Mouse (Mus musculus) stomach, embryonic 15.5 days (tissue): Measurements from ENCODE around the gene Pard3b. TPM values are rescaled to one million over a fixed set of nuclear protein-coding genes. Genes with fewer than 3 reads are reported as not detected.

ENCODE experiments used
- ATAC-seq: fragments of 200-750 bp; cut with Nextera tagmentation; 2 replicates; pipeline ENCODE4 v1.8.0; 2017; ENCODE audit warnings: low read depth, moderate number of reproducible peaks, moderate TSS enrichment; ENCODE audit not compliant: insufficient read depth, low FRiP score
- H3K27ac ChIP-seq: fragments of 300-500 bp; sonication (generic); 2 replicates; pipeline ENCODE4 v1.5.1; 2015; ENCODE audit warnings: mild to moderate bottlenecking, inconsistent platforms
- H3K27me3 ChIP-seq: fragments of 300-500 bp; sonication (generic); replicated peaks from 2 replicates; pipeline ENCODE4 v1.6.1; 2015; ENCODE audit warnings: inconsistent platforms
- H3K36me3 ChIP-seq: fragments of 300-500 bp; sonication (generic); 2 replicates; pipeline ENCODE4 v1.6.1; 2015; ENCODE audit warnings: inconsistent platforms
- H3K4me1 ChIP-seq: fragments of 300-500 bp; sonication (generic); 2 replicates; pipeline ENCODE4 v1.6.1; 2015; ENCODE audit warnings: inconsistent platforms
- H3K4me2 ChIP-seq: fragments of 300-500 bp; sonication (generic); 2 replicates; pipeline ENCODE4 v1.6.1; 2015; ENCODE audit warnings: mild to moderate bottlenecking, inconsistent platforms
- H3K4me3 ChIP-seq: fragments of 300-500 bp; sonication (generic); replicated peaks from 2 replicates; pipeline ENCODE4 v1.5.1; 2015; ENCODE audit warnings: inconsistent platforms
- H3K9ac ChIP-seq: fragments of 300-500 bp; sonication (generic); 2 replicates; pipeline ENCODE4 v1.6.1; 2015; ENCODE audit warnings: inconsistent platforms
- H3K9me3 ChIP-seq: fragments of 300-500 bp; sonication (generic); 2 replicates; pipeline ENCODE4 v1.6.1; 2016; ENCODE audit warnings: inconsistent platforms
- WGBS: fragments of 180-500 bp; shearing (Covaris S2); methylation state at CpG from one replicate; pipeline ENCODE4 v1.1.7; 2015; 5-methylcytosine and 5-hydroxymethylcytosine counted together
- polyA plus RNA-seq: library from polyadenylated mRNA; unstranded; fragments of >200 nt; fragmentation: Nextera tagmentation; extraction: Ambion mirVana; gene quantifications from 2 replicates; pipeline ENCODE4 v1.2.1, GENCODE M21; 2015

Pard3b gene
- polyA plus RNA-seq, 1 experiment from 2014 or later: 28.9 TPM

DNA sequence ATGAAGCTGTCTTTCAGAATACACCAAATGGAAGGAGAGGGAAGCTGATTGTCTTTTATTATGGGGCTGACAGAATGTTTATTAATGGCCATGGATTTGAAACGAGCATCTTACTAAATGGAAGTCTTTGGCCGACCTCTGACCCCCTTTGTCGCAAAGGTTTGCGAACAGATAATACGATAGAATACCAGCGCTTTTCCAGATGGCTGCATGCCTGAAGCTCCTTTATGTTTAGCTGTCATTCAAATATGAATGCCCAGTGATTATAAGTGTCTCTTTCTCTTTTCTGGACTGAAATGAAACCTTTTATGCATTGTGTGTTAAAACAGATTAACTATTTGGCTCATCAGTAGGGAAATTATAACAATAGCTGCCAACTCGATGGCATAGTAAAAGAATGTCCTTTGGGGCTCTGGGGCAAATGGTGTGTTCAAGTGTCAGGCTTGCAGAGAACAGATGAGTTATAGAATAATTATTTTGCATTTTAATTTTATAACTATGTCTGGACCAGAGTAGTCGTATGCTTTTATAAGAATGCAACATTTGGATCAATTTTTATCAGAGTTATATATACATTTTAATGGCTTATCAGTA, 46.7 kb downstream of the Pard3b start:
- no peaks in the 10 kb centered on the region for H3K4me1 ChIP-seq
- no peak overlapping the region for H3K9ac ChIP-seq
- ATAC-seq: no peak
- H3K9me3 ChIP-seq: no peaks in the 10 kb centered on the region
- H3K4me3 ChIP-seq: no peak overlapping the region
- H3K27me3 ChIP-seq: no peaks in the 10 kb centered on the region
- 38% methylated on average over 8 of the region's 8 CpGs for WGBS
- no peaks in the 10 kb centered on the region for H3K36me3 ChIP-seq
- no peak overlapping the region for H3K27ac ChIP-seq
- no peak overlapping the region for H3K4me2 ChIP-seq

DNA sequence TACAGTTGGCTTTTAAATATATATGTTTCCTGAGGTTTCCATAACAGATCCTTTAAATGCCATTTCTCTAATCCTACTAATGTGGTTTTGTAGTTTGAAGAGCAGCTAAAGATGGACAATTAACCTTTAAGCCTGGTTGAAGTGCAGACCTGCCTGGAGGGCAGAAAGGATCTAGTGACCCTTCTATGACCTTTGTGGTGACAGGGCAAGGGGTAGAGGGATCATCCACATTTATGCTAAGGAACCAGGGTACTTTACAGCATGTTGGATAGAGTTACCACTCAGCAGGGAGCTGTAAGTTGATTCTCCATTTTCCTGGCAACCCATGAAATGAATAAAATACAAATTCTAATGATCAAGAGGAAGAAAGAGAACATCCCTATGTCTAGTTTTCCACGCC, 47.3 kb downstream of the Pard3b start:
- Histone ChIP-seq H3K27ac (no peak overlapping the region), H3K4me3 (no peak overlapping the region), H3K4me2 (no peak overlapping the region), H3K4me1 (no peaks in the 10 kb centered on the region), H3K9ac (no peak overlapping the region), H3K27me3 (no peaks in the 10 kb centered on the region), H3K36me3 (no peaks in the 10 kb centered on the region), H3K9me3 (no peaks in the 10 kb centered on the region)
- 82% methylated on average over 1 of the region's 1 CpGs for WGBS
- no peak for ATAC-seq

DNA sequence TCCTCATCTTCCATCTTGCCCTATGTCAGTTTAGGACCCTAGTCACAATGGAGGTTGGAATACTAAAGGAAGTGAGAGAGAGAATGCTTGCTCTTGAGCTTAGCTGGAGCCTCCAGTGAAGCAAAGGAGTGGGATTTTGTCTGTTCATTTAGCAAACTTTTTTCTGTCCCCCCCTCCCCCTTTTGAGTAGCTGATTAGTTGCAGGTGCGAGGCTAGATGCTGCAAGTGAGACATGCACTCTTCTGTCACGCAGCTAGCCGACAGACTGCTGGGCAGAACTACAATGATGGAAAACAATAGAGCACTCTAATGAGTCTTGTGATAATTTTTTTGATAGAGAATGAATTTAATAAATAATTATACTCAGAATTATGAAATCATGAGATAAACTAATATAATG, 49.7 kb downstream of the Pard3b start:
- ATAC-seq: no peak
- no peak overlapping the region for H3K4me2 ChIP-seq

DNA sequence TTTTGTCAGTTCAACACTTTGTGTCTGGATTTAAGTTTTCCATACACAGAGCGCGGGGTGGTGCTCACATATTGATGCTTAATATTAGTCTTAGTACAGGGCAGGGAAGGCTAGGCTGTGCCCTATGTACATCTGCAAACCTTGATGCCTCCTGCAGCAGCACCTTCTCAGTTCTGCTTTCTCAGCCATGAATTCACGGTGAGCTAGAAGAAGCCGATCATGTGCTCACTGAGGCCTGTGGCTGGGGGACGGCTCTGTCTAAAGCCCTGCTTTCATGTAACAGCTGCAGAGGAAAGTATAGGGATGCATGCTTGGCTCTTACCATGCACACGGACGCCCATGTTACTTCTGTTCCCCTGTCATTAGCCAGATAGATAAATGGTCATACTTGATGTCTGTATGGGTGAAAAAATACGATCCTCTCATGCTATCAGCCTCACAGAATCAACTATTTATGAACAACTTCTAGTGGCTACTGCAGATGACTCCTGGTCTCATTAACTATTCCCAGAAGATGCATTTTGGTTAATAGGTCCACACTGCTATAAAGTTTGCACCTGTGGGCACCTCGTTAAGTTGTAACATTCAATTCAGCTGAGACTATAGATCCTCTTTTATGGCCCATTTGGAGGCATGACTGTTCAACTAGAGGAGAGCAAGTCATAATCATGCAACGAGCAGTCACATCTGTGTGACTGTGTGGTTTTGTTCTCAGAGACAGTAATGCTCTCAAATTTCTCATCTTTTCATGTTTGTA, 60.0 kb downstream of the Pard3b start:
- 84% methylated on average over 10 of the region's 10 CpGs for WGBS

More for the DNA sequence above, 49.7 kb downstream of the Pard3b start:
- no peaks in the 10 kb centered on the region for H3K9me3 ChIP-seq
- H3K36me3 ChIP-seq: no peaks in the 10 kb centered on the region
- no peak overlapping the region for H3K27ac ChIP-seq
- 84% methylated on average over 3 of the region's 3 CpGs for WGBS
- H3K27me3 ChIP-seq: no peaks in the 10 kb centered on the region
- H3K4me3 ChIP-seq: no peak overlapping the region
- H3K4me1 ChIP-seq: no peaks in the 10 kb centered on the region
- no peak overlapping the region for H3K9ac ChIP-seq

DNA sequence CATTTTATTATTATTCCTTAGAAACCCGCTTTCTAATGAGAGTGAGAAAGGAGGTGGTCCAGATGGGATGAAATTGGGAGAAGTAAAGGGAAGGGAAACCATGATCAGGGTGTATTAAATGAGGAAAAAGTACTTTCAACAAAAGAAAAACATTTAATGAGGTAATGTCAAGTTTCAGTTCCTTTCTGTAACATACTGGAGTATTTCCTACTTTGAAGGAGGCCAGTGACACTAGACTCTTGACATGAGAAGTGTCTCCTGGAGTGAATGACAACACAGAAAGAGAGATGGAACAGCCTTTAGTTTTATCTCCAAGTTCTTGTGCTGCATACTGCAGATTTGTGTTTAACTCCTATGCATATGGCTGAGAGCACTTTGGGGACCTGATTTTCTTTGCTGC, 71.2 kb downstream of the Pard3b start:
- ATAC-seq: no peak
- Histone ChIP-seq H3K4me3 (no peak overlapping the region), H3K4me1 (no peaks in the 10 kb centered on the region), H3K36me3 (no peaks in the 10 kb centered on the region), H3K4me2 (no peak overlapping the region), H3K27me3 (no peaks in the 10 kb centered on the region), H3K9ac (no peak overlapping the region), H3K27ac (no peak overlapping the region), H3K9me3 (no peaks in the 10 kb centered on the region)
- WGBS: 80% methylated on average over 1 of the region's 1 CpGs

More for the DNA sequence above, 60.0 kb downstream of the Pard3b start:
- Histone ChIP-seq H3K4me3 (no peak overlapping the region), H3K9ac (no peak overlapping the region), H3K9me3 (no peaks in the 10 kb centered on the region), H3K27ac (no peak overlapping the region), H3K4me2 (no peak overlapping the region), H3K27me3 (no peaks in the 10 kb centered on the region), H3K4me1 (no peaks in the 10 kb centered on the region), H3K36me3 (no peaks in the 10 kb centered on the region)
- ATAC-seq: no peak

DNA sequence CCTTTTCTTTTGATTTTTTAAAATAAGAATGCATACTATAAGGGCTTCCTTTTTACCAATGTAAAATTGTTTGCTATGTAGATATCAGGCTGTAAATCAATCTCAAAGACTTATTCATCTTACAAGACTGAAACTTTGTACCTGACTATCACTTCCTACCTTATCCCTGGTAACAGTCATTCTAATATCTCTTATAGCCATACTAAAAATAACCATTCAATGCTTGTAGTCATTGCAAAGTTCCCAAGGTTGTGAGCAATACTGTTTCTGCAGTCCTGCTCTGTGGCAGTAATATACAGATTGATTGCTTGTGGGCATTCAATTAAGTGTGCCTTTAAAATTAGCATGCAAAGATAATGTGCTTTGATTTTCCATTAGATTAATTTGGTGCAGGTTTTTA, 72.9 kb downstream of the Pard3b start:
- H3K27ac ChIP-seq: no peak overlapping the region
- no peaks in the 10 kb centered on the region for H3K9me3 ChIP-seq
- no peaks in the 10 kb centered on the region for H3K4me1 ChIP-seq
- no peaks in the 10 kb centered on the region for H3K27me3 ChIP-seq
- ATAC-seq: no peak
- H3K9ac ChIP-seq: no peak overlapping the region
- no peaks in the 10 kb centered on the region for H3K36me3 ChIP-seq
- no peak overlapping the region for H3K4me3 ChIP-seq
- H3K4me2 ChIP-seq: no peak overlapping the region

DNA sequence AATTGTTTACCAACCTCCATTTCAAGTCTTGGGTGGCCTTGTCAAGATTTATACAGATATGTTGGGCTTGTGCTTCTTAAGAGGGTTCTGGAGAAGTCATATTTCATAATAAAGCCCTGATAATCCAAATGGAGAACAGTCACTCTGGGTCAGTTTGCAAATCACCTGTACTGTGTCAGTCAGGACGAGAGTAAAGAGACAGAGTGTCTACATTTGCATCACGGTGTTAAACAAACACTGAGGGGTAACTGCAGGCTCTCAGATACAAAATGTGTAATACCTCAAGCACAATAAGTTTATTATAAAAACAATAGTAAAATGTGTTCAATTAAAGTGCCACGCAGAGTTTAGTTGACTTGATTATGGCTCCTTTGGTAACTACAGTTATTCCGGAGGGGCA, 91.0 kb downstream of the Pard3b start:
- no peak overlapping the region for H3K9ac ChIP-seq
- no peak overlapping the region for H3K27ac ChIP-seq
- ATAC-seq: no peak
- no peak overlapping the region for H3K4me2 ChIP-seq
- H3K9me3 ChIP-seq: no peaks in the 10 kb centered on the region
- H3K36me3 ChIP-seq: no peaks in the 10 kb centered on the region
- 44% methylated on average over 4 of the region's 4 CpGs for WGBS
- no peaks in the 10 kb centered on the region for H3K27me3 ChIP-seq
- no peak overlapping the region for H3K4me3 ChIP-seq
- no peaks in the 10 kb centered on the region for H3K4me1 ChIP-seq

DNA sequence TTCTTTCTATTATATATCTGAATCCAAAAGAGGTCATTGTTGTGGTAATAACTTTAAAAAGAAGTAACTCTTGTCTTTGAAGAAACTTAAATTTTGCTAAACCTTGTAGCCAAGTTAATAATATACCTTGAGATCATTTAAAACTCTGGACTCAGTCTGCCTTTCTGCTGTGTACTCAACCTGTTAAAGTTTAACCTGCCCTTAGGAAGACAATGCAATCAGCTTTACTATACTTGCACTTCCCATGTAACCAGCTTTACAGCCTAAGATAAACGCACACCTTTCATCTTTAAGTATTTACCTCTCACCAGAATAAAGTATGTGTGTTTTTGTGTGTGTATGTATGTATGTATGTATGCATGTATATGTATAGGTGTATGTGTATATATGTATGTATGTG, 97.9 kb downstream of the Pard3b start:
- no peaks in the 10 kb centered on the region for H3K9me3 ChIP-seq
- H3K4me3 ChIP-seq: no peak overlapping the region
- H3K4me1 ChIP-seq: no peaks in the 10 kb centered on the region
- WGBS: 71% methylated on average over 1 of the region's 1 CpGs
- no peak overlapping the region for H3K4me2 ChIP-seq
- no peaks in the 10 kb centered on the region for H3K27me3 ChIP-seq
- no peak for ATAC-seq
- H3K27ac ChIP-seq: no peak overlapping the region
- no peaks in the 10 kb centered on the region for H3K36me3 ChIP-seq
- H3K9ac ChIP-seq: no peak overlapping the region

DNA sequence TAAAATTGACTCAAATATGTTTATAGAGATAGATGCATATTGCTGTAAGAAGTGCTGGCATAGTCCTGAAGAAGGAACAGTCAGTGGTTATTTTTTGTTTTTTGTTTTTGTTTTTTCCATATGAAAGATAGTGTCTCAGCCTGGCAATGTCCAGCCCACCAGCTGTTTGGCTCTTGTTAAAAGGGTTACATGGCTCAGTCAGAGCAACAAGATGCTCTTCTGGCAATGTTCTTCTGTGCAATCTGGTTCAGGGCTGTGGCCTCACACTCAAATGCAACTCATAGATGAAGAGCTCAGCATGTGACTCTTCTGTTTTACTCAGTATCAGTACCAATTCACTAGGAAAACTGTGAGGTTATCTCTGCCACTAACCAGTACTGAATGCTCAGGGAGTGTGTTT, 104.2 kb downstream of the Pard3b start:
- no peak for ATAC-seq
- Histone ChIP-seq H3K9ac (no peak overlapping the region), H3K27me3 (no peaks in the 10 kb centered on the region), H3K4me1 (no peaks in the 10 kb centered on the region), H3K4me2 (no peak overlapping the region), H3K9me3 (no peaks in the 10 kb centered on the region), H3K36me3 (no peaks in the 10 kb centered on the region), H3K27ac (no peak overlapping the region), H3K4me3 (no peak overlapping the region)

DNA sequence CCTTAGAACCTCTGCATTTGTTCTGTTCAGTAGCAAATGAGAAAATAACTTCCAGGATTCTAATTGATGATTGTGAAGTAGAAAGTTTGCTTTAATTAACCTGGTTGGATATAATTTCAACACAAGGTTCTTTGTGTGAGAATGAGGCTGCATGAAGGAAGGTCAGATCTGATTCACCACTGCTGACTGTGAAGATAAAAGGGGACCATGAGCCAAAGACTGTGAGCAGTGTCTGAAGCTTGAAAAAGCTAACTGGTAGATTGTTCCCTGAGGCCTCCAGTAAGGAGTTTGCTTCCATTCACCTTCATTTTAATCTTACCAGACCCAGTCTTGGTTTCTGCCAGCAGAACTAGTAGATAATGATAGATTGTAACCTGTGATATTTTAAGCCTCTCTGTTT, 108.9 kb downstream of the Pard3b start:
- Histone ChIP-seq H3K27me3 (no peaks in the 10 kb centered on the region), H3K4me1 (no peaks in the 10 kb centered on the region), H3K4me2 (no peak overlapping the region), H3K9me3 (no peaks in the 10 kb centered on the region), H3K36me3 (no peaks in the 10 kb centered on the region), H3K9ac (no peak overlapping the region), H3K4me3 (no peak overlapping the region), H3K27ac (no peak overlapping the region)
- no peak for ATAC-seq

DNA sequence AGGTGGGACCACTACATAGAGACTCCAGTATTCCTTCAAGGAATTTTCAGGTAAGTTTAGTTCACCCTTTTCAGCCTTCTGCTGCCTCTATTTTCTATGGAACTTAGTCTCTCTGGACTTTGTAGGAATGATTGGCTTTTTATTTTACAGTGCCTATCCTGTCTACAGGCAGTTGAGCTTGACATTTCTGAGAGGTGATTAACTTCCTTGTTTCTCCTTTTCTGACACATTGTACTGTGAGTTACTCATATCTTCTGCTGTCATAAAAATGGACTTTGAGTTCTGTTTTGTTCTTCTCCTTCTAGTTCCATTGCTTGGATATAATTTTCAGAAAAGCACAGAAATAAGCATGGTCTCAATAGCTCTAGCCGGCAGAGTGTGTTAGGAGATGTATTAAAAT, 112.4 kb downstream of the Pard3b start:
- Histone ChIP-seq H3K4me1 (no peaks in the 10 kb centered on the region), H3K27me3 (no peaks in the 10 kb centered on the region), H3K27ac (no peak overlapping the region), H3K9ac (no peak overlapping the region), H3K4me3 (no peak overlapping the region), H3K36me3 (no peaks in the 10 kb centered on the region), H3K4me2 (no peak overlapping the region), H3K9me3 (no peaks in the 10 kb centered on the region)
- ATAC-seq: no peak
- 79% methylated on average over 1 of the region's 1 CpGs for WGBS

DNA sequence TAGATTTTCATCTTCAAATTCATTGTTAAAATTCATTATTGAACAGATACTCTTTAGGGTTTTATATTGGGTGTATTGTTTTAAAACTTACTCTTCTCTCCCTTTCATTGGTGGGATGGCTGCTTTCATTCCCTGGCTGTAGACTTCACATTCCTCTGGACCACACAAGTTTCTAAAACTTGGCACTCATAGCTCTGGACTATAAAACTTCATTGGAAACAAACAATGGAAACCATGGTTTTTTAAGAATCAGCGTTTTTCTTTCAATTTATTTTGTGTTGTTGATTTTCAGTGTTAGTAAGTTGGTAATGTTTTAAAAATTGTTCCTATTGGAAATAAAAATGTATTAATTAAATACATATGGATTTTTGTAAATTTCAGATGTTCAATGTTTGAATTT, 118.1 kb downstream of the Pard3b start:
- no peak for ATAC-seq
- H3K4me3 ChIP-seq: no peak overlapping the region
- H3K27ac ChIP-seq: no peak overlapping the region
- no peak overlapping the region for H3K9ac ChIP-seq
- no peaks in the 10 kb centered on the region for H3K27me3 ChIP-seq
- H3K4me2 ChIP-seq: no peak overlapping the region
- 63% methylated on average over 1 of the region's 1 CpGs for WGBS
- no peaks in the 10 kb centered on the region for H3K4me1 ChIP-seq
- no peaks in the 10 kb centered on the region for H3K9me3 ChIP-seq
- no peaks in the 10 kb centered on the region for H3K36me3 ChIP-seq

DNA sequence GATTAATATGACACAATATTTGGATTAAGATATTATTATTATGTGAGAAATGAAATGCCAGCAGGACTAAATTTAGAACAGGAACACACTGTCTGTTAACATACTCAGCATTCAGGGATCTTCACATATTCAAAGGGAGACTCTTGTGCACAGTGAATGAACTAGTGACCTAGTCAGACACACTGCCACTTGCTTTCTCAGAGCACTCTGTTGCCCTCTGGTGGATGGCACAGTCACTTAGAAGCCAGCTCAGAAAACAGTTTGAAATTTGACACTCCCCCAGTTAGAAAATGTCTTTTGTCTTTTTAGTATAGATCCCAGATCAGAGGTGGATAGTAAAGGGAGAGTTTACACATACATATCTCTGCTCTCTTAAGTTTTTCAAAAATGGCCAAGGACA, 132.6 kb downstream of the Pard3b start:
- Histone ChIP-seq H3K4me1 (no peaks in the 10 kb centered on the region), H3K36me3 (no peaks in the 10 kb centered on the region), H3K27ac (no peak overlapping the region), H3K9ac (no peak overlapping the region), H3K9me3 (no peaks in the 10 kb centered on the region), H3K4me2 (no peak overlapping the region), H3K27me3 (no peaks in the 10 kb centered on the region), H3K4me3 (no peak overlapping the region)
- ATAC-seq: no peak; the same call in 1 of the 2 replicates
